Mouse (Mus musculus): ENCODE results near the gene Krtap5-3. TPM values are rescaled to one million over a fixed set of nuclear protein-coding genes. Genes with fewer than 3 reads are reported as not detected.
"Not testable (repeated sequence)": the region's sequence is repeated elsewhere in the genome, so short reads cannot be mapped to it uniquely, and the experiment has no call there.

The Krtap5-3 gene
- polyA plus RNA-seq (2014; fragmentation: Nextera tagmentation; extraction: Ambion mirVana): not detected in 2 replicates

GRCm38 (mm10) chr7:142201064-142201463, at the start of gene Krtap5-3:
Gene Krtap5-3, plus strand, starts transcription at chr7:142201364.
- no peak within 1 kb of the TSS for H3K4me2 ChIP-seq
- H3K27ac ChIP-seq (ENCODE audit: low read depth, low read length): no peak within 1 kb of the TSS
- no peaks in the 10 kb centered on the region for H3K36me3 ChIP-seq (ENCODE audit: control insufficient read depth, insufficient read depth, low read length)
- ATAC-seq (replicated peaks; ENCODE audit: insufficient number of reproducible peaks, low FRiP score, low TSS enrichment): no peak
- H3K9me3 ChIP-seq (replicated peaks; ENCODE audit: control insufficient read depth, low read length): no peaks in the 10 kb centered on the region
- 68% methylated on average over 1 of the region's 1 CpGs for WGBS (ENCODE audit: insufficient replicate concordance)
- no peak within 1 kb of the TSS for H3K4me3 ChIP-seq (ENCODE audit: low read depth, low read length)
- no peaks in the 10 kb centered on the region for H3K27me3 ChIP-seq (ENCODE audit: control insufficient read depth, insufficient read depth, low read length)
- H3K4me1 ChIP-seq (ENCODE audit: control insufficient read depth, insufficient read depth, low read length): no peaks in the 10 kb centered on the region
- no peak within 1 kb of the TSS for H3K9ac ChIP-seq (ENCODE audit: low read depth, low read length)

DNA sequence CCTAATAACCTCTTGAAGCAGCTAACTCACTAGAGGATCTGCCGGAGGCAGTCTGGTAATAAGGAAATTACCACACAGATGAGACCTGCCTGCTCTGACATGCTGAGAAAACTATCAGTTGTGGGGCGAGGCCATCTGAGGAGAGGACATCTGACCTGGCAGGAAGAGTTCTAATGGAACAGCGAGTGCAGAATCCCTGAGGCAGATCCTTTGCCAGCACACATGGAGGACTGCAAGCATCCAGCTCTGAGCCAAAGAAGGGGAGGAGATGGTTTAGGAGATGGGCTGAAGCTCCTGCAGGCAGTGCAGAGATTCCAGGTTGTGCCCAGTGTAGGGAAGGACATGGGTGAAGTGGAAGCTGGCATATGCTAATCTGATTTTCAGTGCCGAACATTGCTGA, 49.0 kb upstream of the Krtap5-3 start:
- 68% methylated on average over 4 of the region's 4 CpGs for WGBS (ENCODE audit: insufficient replicate concordance)
- Histone ChIP-seq H3K27me3 (ENCODE audit: control insufficient read depth, insufficient read depth, low read length) (no peaks in the 10 kb centered on the region), H3K9ac (ENCODE audit: low read depth, low read length) (no peak overlapping the region), H3K27ac (ENCODE audit: low read depth, low read length) (no peak overlapping the region), H3K4me2 (no peak overlapping the region), H3K9me3 (replicated peaks; ENCODE audit: control insufficient read depth, low read length) (no peaks in the 10 kb centered on the region), H3K4me1 (ENCODE audit: control insufficient read depth, insufficient read depth, low read length) (no peaks in the 10 kb centered on the region), H3K4me3 (ENCODE audit: low read depth, low read length) (no peak overlapping the region), H3K36me3 (ENCODE audit: control insufficient read depth, insufficient read depth, low read length) (no peaks in the 10 kb centered on the region)
- ATAC-seq (replicated peaks; ENCODE audit: insufficient number of reproducible peaks, low FRiP score, low TSS enrichment): no peak

DNA sequence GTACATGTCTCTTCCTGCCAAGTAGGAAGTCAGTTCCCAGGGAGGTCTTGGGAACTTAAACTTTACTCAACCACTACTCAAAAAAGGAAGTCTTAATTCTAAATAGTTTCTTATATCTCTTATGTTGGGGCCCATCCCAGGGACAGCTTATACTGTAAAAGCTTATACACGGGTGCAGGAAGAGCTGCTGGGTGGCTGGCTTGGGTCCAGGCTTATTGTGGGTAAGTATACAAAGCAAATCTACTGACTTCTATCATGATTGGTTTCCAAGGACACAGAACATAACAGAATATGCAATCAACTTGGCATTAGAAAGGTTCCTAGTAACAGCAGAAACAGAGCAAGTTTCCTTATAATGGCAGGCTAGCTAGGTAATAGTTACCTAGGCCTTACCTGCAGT, 45.9 kb upstream of the Krtap5-3 start:
- Histone ChIP-seq H3K4me1 (ENCODE audit: control insufficient read depth, insufficient read depth, low read length) (no peaks in the 10 kb centered on the region), H3K27me3 (ENCODE audit: control insufficient read depth, insufficient read depth, low read length) (0 out of 2 replicates have a peak, but pooled peaks cover under 1% of the 10 kb centered on the region), H3K27ac (ENCODE audit: low read depth, low read length) (no peak overlapping the region), H3K9ac (ENCODE audit: low read depth, low read length) (no peak overlapping the region), H3K9me3 (replicated peaks; ENCODE audit: control insufficient read depth, low read length) (no peaks in the 10 kb centered on the region), H3K4me3 (ENCODE audit: low read depth, low read length) (no peak overlapping the region), H3K36me3 (ENCODE audit: control insufficient read depth, insufficient read depth, low read length) (no peaks in the 10 kb centered on the region), H3K4me2 (no peak overlapping the region)
- ATAC-seq (replicated peaks; ENCODE audit: insufficient number of reproducible peaks, low FRiP score, low TSS enrichment): no peak
- 76% methylated on average over 1 of the region's 1 CpGs for WGBS (ENCODE audit: insufficient replicate concordance)

GRCm38 (mm10) chr7:142157013-142157412, 44.2 kb upstream of the Krtap5-3 start, which contains the start of gene Gm29735:
Gene Gm29735, minus strand, starts transcription at chr7:142157113.
- H3K36me3 ChIP-seq (ENCODE audit: control insufficient read depth, insufficient read depth, low read length); H3K9ac ChIP-seq (ENCODE audit: low read depth, low read length); H3K4me3 ChIP-seq (ENCODE audit: low read depth, low read length); H3K27me3 ChIP-seq (ENCODE audit: control insufficient read depth, insufficient read depth, low read length); H3K27ac ChIP-seq (ENCODE audit: low read depth, low read length); H3K4me2 ChIP-seq; H3K4me1 ChIP-seq (ENCODE audit: control insufficient read depth, insufficient read depth, low read length); H3K9me3 ChIP-seq (replicated peaks; ENCODE audit: control insufficient read depth, low read length); ATAC-seq (replicated peaks; ENCODE audit: insufficient number of reproducible peaks, low FRiP score, low TSS enrichment): not testable (repeated sequence)
- 30% methylated on average over 2 of the region's 2 CpGs for WGBS (ENCODE audit: insufficient replicate concordance)

DNA sequence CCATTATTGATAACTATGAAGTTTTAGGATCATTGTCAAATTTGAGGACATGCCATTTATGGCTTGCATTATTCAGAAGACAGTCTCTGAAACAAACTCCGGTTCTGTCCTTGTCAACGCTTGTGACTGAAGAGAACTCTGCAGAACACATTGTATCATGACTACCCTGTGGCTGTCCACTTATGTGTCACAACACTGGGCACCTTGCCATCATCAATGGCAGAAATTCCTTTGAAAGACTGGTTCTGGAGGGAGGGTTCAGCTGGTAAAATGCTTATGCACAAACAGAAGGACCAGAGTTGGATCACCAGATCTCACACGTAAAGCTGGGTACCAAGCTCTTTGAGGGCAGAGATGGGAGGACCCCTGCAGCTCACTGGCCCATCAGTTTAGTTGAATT, 41.8 kb upstream of the Krtap5-3 start:
- Histone ChIP-seq H3K9ac (ENCODE audit: low read depth, low read length) (no peak overlapping the region), H3K4me3 (ENCODE audit: low read depth, low read length) (no peak overlapping the region), H3K27me3 (ENCODE audit: control insufficient read depth, insufficient read depth, low read length) (0 out of 2 replicates have a peak, but pooled peaks cover 2% of the 10 kb centered on the region), H3K4me1 (ENCODE audit: control insufficient read depth, insufficient read depth, low read length) (no peaks in the 10 kb centered on the region), H3K4me2 (no peak overlapping the region), H3K36me3 (ENCODE audit: control insufficient read depth, insufficient read depth, low read length) (no peaks in the 10 kb centered on the region), H3K9me3 (replicated peaks; ENCODE audit: control insufficient read depth, low read length) (no peaks in the 10 kb centered on the region), H3K27ac (ENCODE audit: low read depth, low read length) (no peak overlapping the region)
- 85% methylated on average over 3 of the region's 3 CpGs for WGBS (ENCODE audit: insufficient replicate concordance)
- ATAC-seq (replicated peaks; ENCODE audit: insufficient number of reproducible peaks, low FRiP score, low TSS enrichment): no peak

DNA sequence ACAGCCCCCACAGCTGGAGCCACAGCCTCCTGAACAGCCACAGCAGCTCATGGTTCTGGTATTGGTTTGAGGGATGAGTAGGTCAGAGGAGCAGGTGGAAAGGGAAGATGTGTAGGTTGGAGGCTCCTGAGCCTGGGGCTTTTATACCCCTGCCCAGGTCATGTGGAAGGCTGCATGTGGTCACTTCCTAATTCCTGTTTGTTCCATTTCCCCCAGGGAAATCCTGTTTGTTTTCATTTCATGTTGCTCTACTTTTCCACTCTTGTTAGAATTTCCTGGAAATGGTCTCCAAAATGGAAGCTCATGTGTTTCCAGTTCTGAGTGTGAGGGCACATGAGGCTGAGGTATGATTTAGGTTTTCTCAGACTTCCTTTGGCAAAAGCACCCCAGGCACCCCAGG, 35.5 kb upstream of the Krtap5-3 start, which contains the start of gene Gm4553:
Gene Gm4553 (minus strand): TSS at position 101 of the 400 bp plus-strand sequence.
- H3K4me3 ChIP-seq (ENCODE audit: low read depth, low read length); H3K9ac ChIP-seq (ENCODE audit: low read depth, low read length); ATAC-seq (replicated peaks; ENCODE audit: insufficient number of reproducible peaks, low FRiP score, low TSS enrichment); H3K4me2 ChIP-seq; H3K4me1 ChIP-seq (ENCODE audit: control insufficient read depth, insufficient read depth, low read length); H3K27ac ChIP-seq (ENCODE audit: low read depth, low read length); H3K27me3 ChIP-seq (ENCODE audit: control insufficient read depth, insufficient read depth, low read length); H3K36me3 ChIP-seq (ENCODE audit: control insufficient read depth, insufficient read depth, low read length); H3K9me3 ChIP-seq (replicated peaks; ENCODE audit: control insufficient read depth, low read length): not testable (repeated sequence)

DNA sequence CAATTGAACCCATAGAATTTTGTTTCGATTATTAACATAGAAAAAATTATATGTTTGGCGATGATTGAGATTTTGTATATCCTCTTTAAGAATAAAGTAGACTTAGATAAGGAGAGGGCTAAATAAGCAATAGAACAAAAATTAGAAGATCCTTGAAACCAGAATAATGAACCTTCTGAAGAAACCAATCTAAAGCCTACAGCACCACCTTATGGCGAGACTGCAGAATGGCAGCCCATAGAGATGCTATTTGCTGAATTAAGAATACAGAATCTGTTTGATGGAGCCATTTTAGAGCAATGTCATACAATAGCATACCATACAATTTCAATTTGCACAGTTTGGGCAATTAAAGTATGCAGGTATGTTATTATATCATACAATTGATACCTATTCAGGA, 31.3 kb upstream of the Krtap5-3 start:
- Histone ChIP-seq H3K4me2 (no peak overlapping the region), H3K27me3 (ENCODE audit: control insufficient read depth, insufficient read depth, low read length) (no peaks in the 10 kb centered on the region), H3K4me1 (ENCODE audit: control insufficient read depth, insufficient read depth, low read length) (no peaks in the 10 kb centered on the region), H3K27ac (ENCODE audit: low read depth, low read length) (no peak overlapping the region), H3K4me3 (ENCODE audit: low read depth, low read length) (no peak overlapping the region), H3K9me3 (replicated peaks; ENCODE audit: control insufficient read depth, low read length) (no peaks in the 10 kb centered on the region), H3K9ac (ENCODE audit: low read depth, low read length) (no peak overlapping the region), H3K36me3 (ENCODE audit: control insufficient read depth, insufficient read depth, low read length) (no peaks in the 10 kb centered on the region)
- 42% methylated on average over 3 of the region's 3 CpGs for WGBS (ENCODE audit: insufficient replicate concordance)
- ATAC-seq (replicated peaks; ENCODE audit: insufficient number of reproducible peaks, low FRiP score, low TSS enrichment): no peak

GRCm38 (mm10) chr7:142175905-142176304, 25.3 kb upstream of the Krtap5-3 start, which contains the start of gene Krtap5-2:
Gene Krtap5-2, minus strand, starts transcription at chr7:142176005.
- H3K4me3 ChIP-seq (ENCODE audit: low read depth, low read length); H3K4me1 ChIP-seq (ENCODE audit: control insufficient read depth, insufficient read depth, low read length); H3K4me2 ChIP-seq; H3K27ac ChIP-seq (ENCODE audit: low read depth, low read length); H3K27me3 ChIP-seq (ENCODE audit: control insufficient read depth, insufficient read depth, low read length); H3K9ac ChIP-seq (ENCODE audit: low read depth, low read length); H3K9me3 ChIP-seq (replicated peaks; ENCODE audit: control insufficient read depth, low read length); ATAC-seq (replicated peaks; ENCODE audit: insufficient number of reproducible peaks, low FRiP score, low TSS enrichment); H3K36me3 ChIP-seq (ENCODE audit: control insufficient read depth, insufficient read depth, low read length): not testable (repeated sequence)

GRCm38 (mm10) chr7:142178685-142179084, 22.5 kb upstream of the Krtap5-3 start:
- whole genome bisulfite sequencing (ENCODE audit: insufficient replicate concordance): 75% methylated on average over 1 of the region's 1 CpGs
- Histone ChIP-seq H3K9me3 (replicated peaks; ENCODE audit: control insufficient read depth, low read length) (no peaks in the 10 kb centered on the region), H3K4me1 (ENCODE audit: control insufficient read depth, insufficient read depth, low read length) (no peaks in the 10 kb centered on the region), H3K27me3 (ENCODE audit: control insufficient read depth, insufficient read depth, low read length) (no peaks in the 10 kb centered on the region), H3K27ac (ENCODE audit: low read depth, low read length) (no peak overlapping the region), H3K4me2 (no peak overlapping the region), H3K36me3 (ENCODE audit: control insufficient read depth, insufficient read depth, low read length) (no peaks in the 10 kb centered on the region), H3K4me3 (ENCODE audit: low read depth, low read length) (no peak overlapping the region), H3K9ac (ENCODE audit: low read depth, low read length) (no peak overlapping the region)
- no peak for ATAC-seq (replicated peaks; ENCODE audit: insufficient number of reproducible peaks, low FRiP score, low TSS enrichment)
